Mouse (Mus musculus) CH12.LX (cell line): ENCODE measurements at regions not wholly inside any gene's neighbourhood (a gene's known extent, or its start where the extent isn't known, plus 50 kb on each side); places are given as distances from the start of the nearest gene placed in this dataset.

Experiments used
- EP300 ChIP-seq: IDR thresholded peaks from 2 replicates; pipeline ENCODE4 v1.6.1; 2011; ENCODE audit warnings: low read length, improper control_type of control experiment
- POLR2AphosphoS2 ChIP-seq: IDR thresholded peaks from 2 replicates; pipeline ENCODE4 v1.6.1; 2011; ENCODE audit warnings: low read depth, low read length, improper control_type of control experiment

GRCm38 (mm10) chr6:147318106-147318505 lies 54.1 kb upstream of the Pthlh start:
- TF ChIP-seq POLR2AphosphoS2: no peak
- TF ChIP-seq EP300: no peak
